Mouse (Mus musculus): ENCODE measurements around the gene Nxph1. TPM values are rescaled to one million over a fixed set of nuclear protein-coding genes. Genes with fewer than 3 reads are reported as not detected.

Nxph1 gene
- total RNA-seq, 2 experiments from 2014 or later: not detected

GRCm38 (mm10) chr6:9220724-9221453 is 272.7 kb downstream of the Nxph1 start:
- intact Hi-C loops (cut with DNase I): no loop called here
- DNase-seq: no peak
- H3K4me3 ChIP-seq: no peak overlapping the region
- no peak for TF ChIP-seq CTCF (IDR thresholded peaks at IDR 0.05)
- H3K27ac ChIP-seq: no peak overlapping the region

DNA sequence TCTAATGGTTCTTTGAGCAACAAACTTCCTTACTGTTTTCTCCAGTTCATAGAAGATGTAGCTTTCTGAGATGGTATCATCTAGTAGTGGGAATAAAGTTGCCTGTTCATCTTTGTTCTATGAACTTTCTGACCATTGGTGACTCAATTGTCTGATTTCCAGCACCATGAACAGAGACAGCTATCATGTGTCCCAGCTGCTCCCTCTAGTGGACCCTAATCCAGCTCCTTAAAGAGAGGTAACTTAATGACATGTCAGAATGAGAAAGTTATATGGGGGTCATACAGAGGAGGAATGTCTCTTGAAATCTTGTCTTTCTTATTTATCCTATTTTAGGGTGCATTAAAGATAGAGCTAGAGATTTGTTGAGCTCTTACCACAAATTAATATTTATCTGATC is 286.6 kb downstream of the Nxph1 start:
- TF ChIP-seq CTCF (IDR thresholded peaks at IDR 0.05): peak; percentile 34
- Histone ChIP-seq H3K27ac (no peak overlapping the region), H3K4me3 (no peak overlapping the region)
- intact Hi-C loops (cut with DNase I): no loop called here
- DNase-seq: no peak

DNA sequence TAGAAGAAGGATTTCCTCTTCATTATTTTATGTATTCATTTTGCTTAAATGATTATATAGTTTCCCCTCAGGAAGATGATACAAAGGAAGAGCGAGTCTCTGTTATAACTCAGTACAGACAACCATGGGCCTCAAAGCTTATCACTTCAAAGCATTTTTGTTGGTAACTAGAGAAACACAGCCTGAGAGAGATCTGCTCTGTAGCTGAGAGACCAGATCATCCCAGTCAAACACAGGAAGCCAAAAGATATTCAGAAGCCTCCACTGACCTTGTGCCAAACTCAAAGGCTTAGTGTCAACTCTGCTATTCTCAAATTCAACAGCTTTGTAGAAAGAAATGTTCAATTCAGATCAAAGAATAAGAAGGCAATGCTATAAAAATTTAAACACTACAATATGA is 319.8 kb downstream of the Nxph1 start:
- H3K4me3 ChIP-seq: no peak overlapping the region
- no peak overlapping the region for H3K27ac ChIP-seq
- TF ChIP-seq CTCF (IDR thresholded peaks at IDR 0.05): no peak
- intact Hi-C loops (cut with DNase I): no loop called here
- no peak for DNase-seq

Other genes with a start within 250 kb of the Nxph1 start
- gene Ica1, start 169.9 kb upstream of the Nxph1 start, total RNA-seq (2021): 1 to 10 TPM; 1.1 to 1.7 TPM

Measured in gastrocnemius, adult 2 months (tissue).